Mouse (Mus musculus) liver, postnatal 0 days (tissue): ENCODE data around the gene Entpd5. TPM values are rescaled to one million over a fixed set of nuclear protein-coding genes. Genes with fewer than 3 reads are reported as not detected.

Source experiments
- ATAC-seq: fragments of 200-750 bp; cut with Nextera tagmentation; 2 replicates; pipeline ENCODE4 v1.8.0; 2017; ENCODE audit warnings: mild to moderate bottlenecking, moderate library complexity
- DNase-seq: peaks from one replicate; pipeline ENCODE4 v3.0.0-alpha.2; 2016
- H3K27ac ChIP-seq: fragments of 300-500 bp; sonication (generic); 2 replicates; pipeline ENCODE4 v1.5.1; 2014; ENCODE audit warnings: antibody characterized with exemption, moderate library complexity, mild to moderate bottlenecking, low read depth
- H3K27me3 ChIP-seq: fragments of 300-500 bp; sonication (generic); 2 replicates; pipeline ENCODE4 v1.6.1; 2014; ENCODE audit warnings: low read length, control low read depth, mixed read lengths; ENCODE audit not compliant: insufficient read depth
- H3K36me3 ChIP-seq: fragments of 300-500 bp; sonication (generic); replicated peaks from 2 replicates; pipeline ENCODE4 v1.6.1; 2014; ENCODE audit warnings: mild to moderate bottlenecking, control low read depth, low read length, moderate library complexity, mixed read lengths; ENCODE audit not compliant: insufficient read depth
- H3K4me1 ChIP-seq: fragments of 300-500 bp; sonication (generic); 2 replicates; pipeline ENCODE4 v1.6.1; 2014; ENCODE audit warnings: antibody characterized with exemption, mild to moderate bottlenecking, control low read depth; ENCODE audit not compliant: insufficient read depth
- H3K4me2 ChIP-seq: fragments of 300-500 bp; sonication (generic); 2 replicates; pipeline ENCODE4 v1.6.1; 2014; ENCODE audit warnings: low read depth, mild to moderate bottlenecking, low read length, moderate library complexity, mixed read lengths
- H3K4me3 ChIP-seq: fragments of 300-500 bp; sonication (generic); 2 replicates; pipeline ENCODE4 v1.5.1; 2014; ENCODE audit warnings: low read depth, low read length
- H3K9ac ChIP-seq: fragments of 300-500 bp; sonication (generic); replicated peaks from 2 replicates; pipeline ENCODE4 v1.6.1; 2014; ENCODE audit warnings: mild to moderate bottlenecking, moderate library complexity
- H3K9me3 ChIP-seq: fragments of 300-500 bp; sonication (generic); 2 replicates; pipeline ENCODE4 v1.6.1; 2016; ENCODE audit warnings: mild to moderate bottlenecking, control low read depth, low read length, mixed read lengths
- CTCF ChIP-seq: sonication (generic); IDR thresholded peaks from 2 replicates; pipeline ENCODE4 v1.5.1; 2016; ENCODE audit warnings: antibody characterized with exemption, low read depth
- EP300 ChIP-seq: IDR thresholded peaks from 2 replicates; pipeline ENCODE4 v1.6.1; 2016; ENCODE audit warnings: antibody characterized with exemption, low read depth, mild to moderate bottlenecking
- whole genome bisulfite sequencing: fragments of 180-500 bp; shearing (Covaris S2); extraction: QIAGEN DNeasy Blood & Tissue Kit; methylation state at CpG from one replicate; pipeline ENCODE4 v1.1.7; 2014; ENCODE audit not compliant: insufficient replicate concordance; 5-methylcytosine and 5-hydroxymethylcytosine counted together
- polyA plus RNA-seq: library from polyadenylated mRNA; unstranded; fragments of >200 nt; fragmentation: Nextera tagmentation; extraction: Ambion mirVana; gene quantifications from 2 replicates; pipeline ENCODE4 v1.2.1, GENCODE M21; 2015

The Entpd5 gene
- polyA plus RNA-seq, 1 experiment from 2014 or later, result 24.8 TPM

DNA sequence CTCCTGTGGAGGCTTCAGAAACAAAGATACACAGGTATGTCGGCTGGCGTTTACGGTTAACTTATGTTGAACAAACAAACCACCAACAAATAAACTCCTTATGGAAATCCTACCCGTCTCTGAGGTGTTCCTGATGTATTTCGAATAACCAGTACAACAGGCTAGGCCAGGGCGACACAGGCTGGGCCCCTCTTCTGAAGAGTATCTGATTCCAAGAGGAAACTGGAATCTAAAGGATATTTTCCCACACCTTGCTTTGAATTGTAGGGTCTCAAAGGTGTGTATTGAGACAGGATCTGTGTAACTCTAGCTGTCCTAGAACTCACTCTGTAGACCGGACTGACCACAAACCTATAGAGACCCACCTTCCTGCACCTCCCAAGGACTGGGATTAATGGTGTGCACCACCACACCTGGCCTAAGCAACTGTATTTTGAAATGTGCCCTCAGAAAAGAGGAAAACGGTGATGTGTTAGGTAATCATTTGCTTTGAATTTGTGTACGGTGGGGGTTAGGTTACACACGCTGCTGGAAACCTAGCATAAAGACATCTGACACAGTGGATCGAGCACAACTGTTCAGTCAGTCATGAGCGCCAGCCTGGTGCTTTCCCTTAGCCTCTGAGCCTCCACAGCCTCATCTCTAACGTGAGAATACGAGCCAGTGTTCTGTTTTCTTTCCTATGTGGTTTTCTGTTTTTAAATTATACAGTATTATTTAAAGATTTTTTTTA, 11.7 kb downstream of the Entpd5 start:
- Histone ChIP-seq H3K36me3 (peaks cover 8% of the 10 kb centered on the region; the same call in 1 of the 2 replicates), H3K4me1 (peaks cover 10% of the 10 kb centered on the region; the same call in 1 of the 2 replicates), H3K9me3 (no peaks in the 10 kb centered on the region), H3K4me3 (no peak overlapping the region), H3K27me3 (no peaks in the 10 kb centered on the region), H3K27ac (peak overlapping the region; percentile 57), H3K4me2 (no peak overlapping the region), H3K9ac (no peak overlapping the region)
- peak; percentile 74 for ATAC-seq
- DNase-seq, result no peak
- WGBS, result 76% methylated on average over 14 of the region's 14 CpGs
- TF ChIP-seq CTCF (no peak), EP300 (no peak)

DNA sequence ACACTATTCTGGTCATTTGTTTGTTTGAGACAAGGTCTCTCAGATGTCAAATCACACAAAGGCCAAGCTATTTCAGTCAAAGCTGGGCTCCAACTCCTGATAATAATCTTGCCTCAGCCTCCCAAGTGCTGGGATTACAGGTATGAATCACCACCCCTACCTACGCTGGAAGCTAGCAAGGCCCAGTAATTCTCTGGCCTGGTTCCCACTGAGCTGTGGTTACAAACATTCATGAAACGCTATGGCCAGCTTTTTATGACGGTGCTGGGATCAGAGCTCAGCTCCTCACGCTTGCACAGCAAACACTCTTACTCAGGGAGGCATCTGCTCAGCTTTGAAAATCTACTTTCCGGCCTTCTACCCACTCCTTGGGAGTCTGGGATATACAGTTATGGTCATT, 15.0 kb downstream of the Entpd5 start:
- Histone ChIP-seq H3K4me1 (peaks cover 10% of the 10 kb centered on the region), H3K27ac (no peak overlapping the region), H3K27me3 (no peaks in the 10 kb centered on the region), H3K4me2 (no peak overlapping the region), H3K9me3 (no peaks in the 10 kb centered on the region), H3K4me3 (no peak overlapping the region), H3K36me3 (peaks cover 10% of the 10 kb centered on the region; the same call in 1 of the 2 replicates), H3K9ac (no peak overlapping the region)
- no peak for TF ChIP-seq CTCF
- TF ChIP-seq EP300, result no peak
- WGBS, result 82% methylated on average over 5 of the region's 5 CpGs
- ATAC-seq (no peak), DNase-seq (no peak)

DNA sequence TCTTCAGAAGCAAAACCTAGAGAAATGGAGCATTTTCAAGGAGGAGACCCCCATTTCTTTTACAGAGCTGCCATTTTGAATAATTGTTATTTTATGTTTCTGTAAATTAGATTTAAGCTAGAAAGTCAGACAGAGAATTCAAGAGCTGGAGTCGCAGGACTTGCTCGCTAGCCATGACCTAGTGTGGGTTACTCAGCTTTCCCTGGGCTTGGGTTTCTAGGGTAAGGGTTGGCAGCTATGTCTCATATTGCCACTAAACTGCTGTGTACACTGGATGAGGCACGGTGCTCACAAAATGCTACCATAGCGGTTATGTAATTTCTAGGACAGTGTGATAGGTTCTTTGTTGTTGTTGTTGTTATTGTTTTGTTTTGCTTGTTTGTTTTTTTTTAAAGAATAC, 16.1 kb downstream of the Entpd5 start:
- no peak overlapping the region for H3K9ac ChIP-seq
- DNase-seq (no peak), ATAC-seq (no peak)
- no peak overlapping the region for H3K4me3 ChIP-seq
- TF ChIP-seq EP300, result no peak
- no peak for TF ChIP-seq CTCF
- H3K36me3 ChIP-seq, result peaks cover 10% of the 10 kb centered on the region; the same call in 1 of the 2 replicates
- no peaks in the 10 kb centered on the region for H3K27me3 ChIP-seq
- H3K4me2 ChIP-seq, result no peak overlapping the region
- no peaks in the 10 kb centered on the region for H3K9me3 ChIP-seq
- WGBS, result 93% methylated on average over 4 of the region's 4 CpGs
- H3K27ac ChIP-seq, result no peak overlapping the region
- H3K4me1 ChIP-seq, result peaks cover 19% of the 10 kb centered on the region

DNA sequence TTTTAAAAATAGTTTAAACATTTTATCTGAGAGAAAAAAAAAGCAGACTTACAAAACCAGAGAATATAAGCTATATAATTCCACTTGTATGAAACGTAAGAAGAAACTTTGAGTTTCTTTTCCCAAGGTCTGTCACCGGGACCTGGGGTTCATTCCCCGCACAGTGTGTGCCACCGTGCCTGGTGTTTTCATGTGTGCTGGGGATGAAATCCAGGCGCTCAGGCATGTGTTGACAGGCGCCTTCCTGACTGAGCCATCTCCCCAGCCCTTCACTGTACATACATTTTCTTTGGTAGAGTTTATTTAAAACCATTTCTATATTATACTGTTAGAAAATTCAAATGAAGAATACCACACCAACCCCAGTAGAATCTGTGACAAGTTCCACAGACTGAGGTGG, 18.5 kb downstream of the Entpd5 start:
- no peak overlapping the region for H3K4me2 ChIP-seq
- TF ChIP-seq CTCF (no peak), EP300 (no peak)
- no peak for ATAC-seq

DNA sequence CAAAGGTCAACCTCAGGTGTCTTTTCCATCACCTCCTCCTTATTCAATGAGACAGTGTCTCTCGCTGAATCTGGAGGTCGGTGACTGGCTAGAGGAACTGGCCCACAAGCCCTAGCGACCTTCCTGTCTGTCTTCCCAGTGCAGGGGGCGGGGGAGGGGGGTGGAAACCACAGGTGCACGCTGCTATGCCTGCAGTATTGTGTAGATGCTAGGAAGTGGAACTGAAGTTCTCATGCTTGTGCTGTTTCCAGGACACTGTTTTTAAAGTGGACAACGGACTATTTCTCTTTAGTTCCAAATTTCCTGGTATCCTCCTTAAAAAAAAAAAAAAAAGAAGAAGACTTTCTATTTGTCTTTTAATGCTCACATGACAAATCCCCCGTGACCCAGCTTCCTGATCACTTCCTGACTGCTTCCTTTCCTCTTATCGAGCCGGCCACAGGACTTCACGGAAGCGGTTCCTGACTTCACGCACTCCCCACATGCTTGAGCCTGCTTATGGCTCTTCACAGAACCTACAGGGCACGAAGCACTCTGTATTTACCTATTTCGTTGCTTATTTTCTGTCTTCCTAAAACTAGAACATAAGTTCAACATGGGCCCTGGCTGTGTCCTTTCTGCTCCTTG, 19.9 kb downstream of the Entpd5 start:
- WGBS, result 35% methylated on average over 14 of the region's 14 CpGs
- Histone ChIP-seq H3K4me3 (no peak overlapping the region), H3K4me2 (peak overlapping the region; percentile 36), H3K9ac (no peak overlapping the region), H3K27me3 (no peaks in the 10 kb centered on the region), H3K27ac (peak overlapping the region; percentile 61), H3K9me3 (no peaks in the 10 kb centered on the region), H3K36me3 (peaks cover 6% of the 10 kb centered on the region; the same call in 1 of the 2 replicates), H3K4me1 (peaks cover 31% of the 10 kb centered on the region)
- TF ChIP-seq CTCF, result no peak
- TF ChIP-seq EP300, result peak; percentile 34; the same call in 1 of the 2 replicates
- DNase-seq (peak; percentile 55), ATAC-seq (peak; percentile 46)

More for the DNA sequence above, 18.5 kb downstream of the Entpd5 start:
- Histone ChIP-seq H3K36me3 (peaks cover 6% of the 10 kb centered on the region), H3K9me3 (no peaks in the 10 kb centered on the region), H3K27me3 (no peaks in the 10 kb centered on the region), H3K4me3 (no peak overlapping the region), H3K9ac (no peak overlapping the region), H3K4me1 (peaks cover 23% of the 10 kb centered on the region), H3K27ac (no peak overlapping the region)
- WGBS, result 79% methylated on average over 6 of the region's 6 CpGs
- no peak for DNase-seq

DNA sequence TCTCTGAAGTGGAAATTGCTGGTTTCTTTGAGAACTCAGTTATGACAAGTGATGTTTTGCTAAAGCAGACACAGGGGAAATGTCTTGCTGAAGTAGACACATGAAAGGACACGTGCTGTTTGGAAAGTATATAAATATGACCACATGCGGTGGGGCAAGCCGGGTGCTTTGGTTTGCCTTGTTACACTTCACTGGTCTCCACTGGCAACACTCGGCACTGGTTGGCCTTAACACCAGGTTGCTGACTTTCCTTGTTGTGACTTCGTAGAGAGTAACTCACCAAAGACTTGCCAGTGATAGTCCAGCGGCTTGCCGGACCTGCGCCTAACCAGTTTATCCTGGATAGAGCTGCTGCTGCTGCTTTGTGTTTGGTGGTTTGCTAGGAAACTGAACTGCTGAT, 20.7 kb downstream of the Entpd5 start:
- ATAC-seq (no peak), DNase-seq (no peak)
- no peaks in the 10 kb centered on the region for H3K9me3 ChIP-seq
- H3K4me1 ChIP-seq, result peaks cover 32% of the 10 kb centered on the region
- peak overlapping the region; percentile 36; the same call in 1 of the 2 replicates for H3K4me2 ChIP-seq
- no peaks in the 10 kb centered on the region for H3K27me3 ChIP-seq
- H3K27ac ChIP-seq, result peak overlapping the region; percentile 61
- TF ChIP-seq CTCF, result no peak
- no peak for TF ChIP-seq EP300
- 75% methylated on average over 8 of the region's 8 CpGs for WGBS
- H3K4me3 ChIP-seq, result no peak overlapping the region
- H3K36me3 ChIP-seq, result peaks cover 2% of the 10 kb centered on the region; the same call in 1 of the 2 replicates
- H3K9ac ChIP-seq, result no peak overlapping the region
